Mouse (Mus musculus): Measurements from ENCODE around the gene Slc2a4. TPM values are rescaled to one million over a fixed set of nuclear protein-coding genes. Genes with fewer than 3 reads are reported as not detected.

The Slc2a4 gene
- polyA plus RNA-seq, 1 experiment from 2014 or later, result 21.7 TPM

Small RNAs within 50 kb of the gene (microRNA-seq; reads per million reads assigned to microRNA genes)
- gene Gm44349 (ENCODE audit: borderline number of aligned reads), result not detected

Other genes with a start within 250 kb of the Slc2a4 start
- gene Polr2a, start 189.6 kb downstream of the Slc2a4 start, polyA plus RNA-seq (2015; fragmentation: Nextera tagmentation; extraction: Ambion mirVana), result 24.3 and 28.2 TPM in 2 replicates
- gene Slc35g3, start 186.2 kb downstream of the Slc2a4 start, polyA plus RNA-seq (2015; fragmentation: Nextera tagmentation; extraction: Ambion mirVana), result 0.15 and 0.18 TPM in 2 replicates
- gene Zbtb4, start 182.3 kb downstream of the Slc2a4 start, polyA plus RNA-seq (2015; fragmentation: Nextera tagmentation; extraction: Ambion mirVana), result 5.7 and 6.1 TPM in 2 replicates
- gene Chrnb1, start 152.2 kb downstream of the Slc2a4 start, polyA plus RNA-seq (2015; fragmentation: Nextera tagmentation; extraction: Ambion mirVana), result 29.3 and 38.6 TPM in 2 replicates
- 4.1 and 4.4 TPM in 2 replicates for gene Fgf11, start 146.3 kb downstream of the Slc2a4 start, polyA plus RNA-seq (2015; fragmentation: Nextera tagmentation; extraction: Ambion mirVana)
- gene Tmem102, start 142.6 kb downstream of the Slc2a4 start, polyA plus RNA-seq (2015; fragmentation: Nextera tagmentation; extraction: Ambion mirVana), result 7.5 and 10.0 TPM in 2 replicates
- gene Gm39566, start 132.9 kb downstream of the Slc2a4 start, polyA plus RNA-seq (2015; fragmentation: Nextera tagmentation; extraction: Ambion mirVana), result not detected in 2 replicates
- gene Spem2, start 129.7 kb downstream of the Slc2a4 start, polyA plus RNA-seq (2015; fragmentation: Nextera tagmentation; extraction: Ambion mirVana), result not detected in 2 replicates
- 0.16 and 0.38 TPM in 2 replicates for gene Spem1, start 126.0 kb downstream of the Slc2a4 start, polyA plus RNA-seq (2015; fragmentation: Nextera tagmentation; extraction: Ambion mirVana)
- gene Nlgn2, start 110.4 kb downstream of the Slc2a4 start, polyA plus RNA-seq (2015; fragmentation: Nextera tagmentation; extraction: Ambion mirVana), result 10.6 and 11.6 TPM in 2 replicates
- gene Tmem256, start 109.7 kb downstream of the Slc2a4 start, polyA plus RNA-seq (2015; fragmentation: Nextera tagmentation; extraction: Ambion mirVana), result 388 and 399 TPM in 2 replicates
- gene Plscr3, start 101.8 kb downstream of the Slc2a4 start, polyA plus RNA-seq (2015; fragmentation: Nextera tagmentation; extraction: Ambion mirVana), result 126 and 148 TPM in 2 replicates
- 6.9 TPM in 2 replicates for gene Tnk1, start 89.5 kb downstream of the Slc2a4 start, polyA plus RNA-seq (2015; fragmentation: Nextera tagmentation; extraction: Ambion mirVana)
- gene Tmem95, start 70.2 kb downstream of the Slc2a4 start, polyA plus RNA-seq (2015; fragmentation: Nextera tagmentation; extraction: Ambion mirVana), result 0.35 and 0.47 TPM in 2 replicates
- gene Kctd11, start 66.8 kb downstream of the Slc2a4 start, polyA plus RNA-seq (2015; fragmentation: Nextera tagmentation; extraction: Ambion mirVana), result 13.8 and 18.1 TPM in 2 replicates
- gene Acap1, start 52.6 kb downstream of the Slc2a4 start, polyA plus RNA-seq (2015; fragmentation: Nextera tagmentation; extraction: Ambion mirVana), result 1.8 and 2.3 TPM in 2 replicates
- gene 2810408A11Rik, start 47.2 kb downstream of the Slc2a4 start, polyA plus RNA-seq (2015; fragmentation: Nextera tagmentation; extraction: Ambion mirVana), result 8.7 and 9.4 TPM in 2 replicates
- 7.8 and 8.5 TPM in 2 replicates for gene Neurl4, start 47.1 kb downstream of the Slc2a4 start, polyA plus RNA-seq (2015; fragmentation: Nextera tagmentation; extraction: Ambion mirVana)
- gene Gps2, start 34.3 kb downstream of the Slc2a4 start, polyA plus RNA-seq (2015; fragmentation: Nextera tagmentation; extraction: Ambion mirVana), result 84.5 and 85.1 TPM in 2 replicates
- gene Eif5a, start 26.2 kb downstream of the Slc2a4 start, polyA plus RNA-seq (2015; fragmentation: Nextera tagmentation; extraction: Ambion mirVana), result 1,531 and 1,570 TPM in 2 replicates
- 2.7 and 6.2 TPM in 2 replicates for gene Ybx2, start 12.4 kb downstream of the Slc2a4 start, polyA plus RNA-seq (2015; fragmentation: Nextera tagmentation; extraction: Ambion mirVana)
- 37.5 and 57.4 TPM in 2 replicates for gene Cldn7, start 16.6 kb upstream of the Slc2a4 start, polyA plus RNA-seq (2015; fragmentation: Nextera tagmentation; extraction: Ambion mirVana)
- gene Ctdnep1, start 33.0 kb upstream of the Slc2a4 start, polyA plus RNA-seq (2015; fragmentation: Nextera tagmentation; extraction: Ambion mirVana), result 31.6 and 34.9 TPM in 2 replicates
- 112 and 113 TPM in 2 replicates for gene Elp5, start 34.3 kb upstream of the Slc2a4 start, polyA plus RNA-seq (2015; fragmentation: Nextera tagmentation; extraction: Ambion mirVana)
- gene Gabarap, start 43.0 kb upstream of the Slc2a4 start, polyA plus RNA-seq (2015; fragmentation: Nextera tagmentation; extraction: Ambion mirVana), result 543 and 559 TPM in 2 replicates
- 77.8 and 83.0 TPM in 2 replicates for gene Phf23, start 47.6 kb upstream of the Slc2a4 start, polyA plus RNA-seq (2015; fragmentation: Nextera tagmentation; extraction: Ambion mirVana)
- 47.3 and 52.3 TPM in 2 replicates for gene Dvl2, start 52.4 kb upstream of the Slc2a4 start, polyA plus RNA-seq (2015; fragmentation: Nextera tagmentation; extraction: Ambion mirVana)
- 95.6 and 97.7 TPM in 2 replicates for gene Acadvl, start 67.2 kb upstream of the Slc2a4 start, polyA plus RNA-seq (2015; fragmentation: Nextera tagmentation; extraction: Ambion mirVana)
- gene Dlg4, start 68.8 kb upstream of the Slc2a4 start, polyA plus RNA-seq (2015; fragmentation: Nextera tagmentation; extraction: Ambion mirVana), result 11.4 and 14.4 TPM in 2 replicates
- gene Asgr1, start 105.9 kb upstream of the Slc2a4 start, polyA plus RNA-seq (2015; fragmentation: Nextera tagmentation; extraction: Ambion mirVana), result 0.24 and 0.27 TPM in 2 replicates
- gene Asgr2, start 144.5 kb upstream of the Slc2a4 start, polyA plus RNA-seq (2015; fragmentation: Nextera tagmentation; extraction: Ambion mirVana), result 0.12 and 0.26 TPM in 2 replicates
- gene Mgl2, start 182.1 kb upstream of the Slc2a4 start, polyA plus RNA-seq (2015; fragmentation: Nextera tagmentation; extraction: Ambion mirVana), result 0.42 and 2.1 TPM in 2 replicates
- 1.5 and 2.6 TPM in 2 replicates for gene Clec10a, start 208.0 kb upstream of the Slc2a4 start, polyA plus RNA-seq (2015; fragmentation: Nextera tagmentation; extraction: Ambion mirVana)

Data from embryonic facial prominence, embryonic 15.5 days (tissue).